Mouse (Mus musculus): ENCODE measurements around the gene Hist1h2ad. TPM values are rescaled to one million over a fixed set of nuclear protein-coding genes. Genes with fewer than 3 reads are reported as not detected.
"Not testable (repeated sequence)": the region's sequence is repeated elsewhere in the genome, so short reads cannot be mapped to it uniquely, and the experiment has no call there.

Hist1h2ad gene
- polyA plus RNA-seq, 1 experiment from 2014 or later, result 0.76 TPM

DNA sequence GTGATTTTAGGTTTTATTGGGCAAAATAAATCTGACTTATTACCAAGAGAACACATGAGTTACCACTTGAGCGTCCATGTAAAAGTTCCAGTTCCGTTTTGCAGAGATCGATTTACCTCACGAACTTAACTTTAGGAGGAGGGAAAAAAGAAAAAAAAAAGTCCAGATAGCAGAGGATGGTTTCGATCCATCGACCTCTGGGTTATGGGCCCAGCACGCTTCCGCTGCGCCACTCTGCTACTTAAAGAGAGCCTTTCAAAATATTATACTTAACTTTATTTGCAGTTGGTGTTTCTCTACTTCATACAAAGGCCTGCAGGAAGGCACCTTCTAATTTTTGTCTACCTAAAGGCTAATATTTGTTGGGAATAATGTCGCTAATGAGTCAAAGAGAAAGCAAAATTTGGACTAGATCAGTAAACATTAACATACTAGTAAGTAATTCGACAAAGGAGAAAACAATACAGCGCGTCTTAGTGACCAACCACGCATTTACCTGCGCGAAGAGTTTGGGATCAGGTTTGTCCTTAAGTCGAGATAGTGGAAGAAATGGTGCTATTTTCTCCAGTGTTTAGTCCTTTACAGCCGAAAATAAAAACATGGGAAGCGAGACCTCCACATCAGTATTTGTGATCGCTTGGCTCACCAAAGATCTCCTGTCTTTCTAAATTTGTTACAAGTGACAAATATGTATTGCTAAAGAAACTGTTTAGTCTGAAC, 43.8 kb upstream of the Hist1h2ad start:
- no peaks in the 10 kb centered on the region for H3K9me3 ChIP-seq (replicated peaks; ENCODE audit: low read length)
- H3K4me2 ChIP-seq (ENCODE audit: low read length), result peak overlapping the region; percentile 70
- peak overlapping the region; percentile 78 for H3K9ac ChIP-seq (ENCODE audit: low read depth, low read length)
- H3K36me3 ChIP-seq (ENCODE audit: insufficient read depth, low read length), result no peaks in the 10 kb centered on the region
- TF ChIP-seq CTCF (IDR thresholded peaks at IDR 0.05; ENCODE audit: low read depth), result no peak
- ATAC-seq (replicated peaks; ENCODE audit: low FRiP score, low read depth) (no peak), DNase-seq (ENCODE audit: low spot score) (peak; percentile 72)
- under 1% methylated on average over 20 of the region's 20 CpGs for WGBS
- peak overlapping the region; percentile 49 for H3K4me3 ChIP-seq (replicated peaks; ENCODE audit: low read depth, low read length)
- peaks cover 9% of the 10 kb centered on the region for H3K4me1 ChIP-seq (replicated peaks; ENCODE audit: insufficient read depth, low read length)
- H3K27ac ChIP-seq, result peak overlapping the region; percentile 97
- no peaks in the 10 kb centered on the region for H3K27me3 ChIP-seq (ENCODE audit: insufficient read depth, low read length)

DNA sequence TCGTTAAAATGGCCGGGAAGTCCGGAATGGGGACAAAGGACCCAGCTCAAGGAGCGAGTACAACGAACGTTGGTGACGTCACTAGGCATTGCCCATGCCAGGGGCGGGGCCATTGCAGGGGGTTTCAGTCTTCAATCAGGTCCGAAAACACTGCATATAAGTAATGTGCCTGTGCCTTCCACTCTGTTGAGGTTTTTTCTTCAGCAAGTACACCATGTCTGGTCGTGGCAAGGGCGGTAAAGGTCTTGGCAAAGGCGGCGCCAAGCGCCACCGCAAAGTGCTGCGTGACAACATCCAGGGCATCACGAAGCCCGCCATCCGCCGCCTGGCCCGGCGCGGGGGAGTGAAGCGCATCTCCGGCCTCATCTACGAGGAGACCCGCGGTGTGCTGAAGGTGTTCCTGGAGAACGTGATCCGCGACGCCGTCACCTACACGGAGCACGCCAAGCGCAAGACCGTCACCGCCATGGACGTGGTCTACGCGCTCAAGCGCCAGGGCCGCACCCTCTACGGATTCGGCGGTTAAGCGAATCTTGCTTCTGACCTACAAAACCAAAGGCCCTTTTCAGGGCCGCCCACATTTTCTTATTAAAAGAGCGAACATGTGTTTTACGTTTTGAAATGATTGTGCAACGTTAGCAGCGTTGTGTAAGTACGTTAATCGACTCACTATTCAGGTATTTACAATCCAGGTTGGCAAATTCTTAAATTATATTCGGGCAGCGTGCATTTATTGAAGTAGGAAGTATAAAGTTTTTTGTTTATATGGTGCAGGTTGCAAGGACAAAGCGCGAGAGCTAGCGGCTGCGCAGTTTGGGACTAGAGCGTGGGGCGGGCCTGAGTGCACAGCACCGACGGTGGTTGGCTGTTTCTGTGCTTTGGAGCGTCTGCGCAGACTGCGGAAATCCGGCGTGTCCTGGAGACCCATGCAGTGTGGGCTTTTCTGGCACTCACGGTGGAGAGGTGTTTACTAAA, 43.0 kb upstream of the Hist1h2ad start, which contains the start of gene Hist1h4h:
TSS of gene Hist1h4h (plus strand) at position 150 of the 975 bp plus-strand sequence.
- TF ChIP-seq CTCF (IDR thresholded peaks at IDR 0.05; ENCODE audit: low read depth), result no peak
- peak within 1 kb of the TSS; percentile 78 for H3K9ac ChIP-seq (ENCODE audit: low read depth, low read length)
- under 1% methylated on average over 54 of the region's 70 CpGs for WGBS
- no peaks in the 10 kb centered on the region for H3K27me3 ChIP-seq (ENCODE audit: insufficient read depth, low read length)
- peak within 1 kb of the TSS; percentile 49 for H3K4me3 ChIP-seq (replicated peaks; ENCODE audit: low read depth, low read length)
- DNase-seq (ENCODE audit: low spot score) (peak; percentile 98), ATAC-seq (replicated peaks; ENCODE audit: low FRiP score, low read depth) (peak; percentile 84)
- no peaks in the 10 kb centered on the region for H3K9me3 ChIP-seq (replicated peaks; ENCODE audit: low read length)
- no peaks in the 10 kb centered on the region for H3K36me3 ChIP-seq (ENCODE audit: insufficient read depth, low read length)
- peaks cover 9% of the 10 kb centered on the region for H3K4me1 ChIP-seq (replicated peaks; ENCODE audit: insufficient read depth, low read length)
- peak within 1 kb of the TSS; percentile 97 for H3K27ac ChIP-seq
- H3K4me2 ChIP-seq (ENCODE audit: low read length), result peak within 1 kb of the TSS; percentile 70

DNA sequence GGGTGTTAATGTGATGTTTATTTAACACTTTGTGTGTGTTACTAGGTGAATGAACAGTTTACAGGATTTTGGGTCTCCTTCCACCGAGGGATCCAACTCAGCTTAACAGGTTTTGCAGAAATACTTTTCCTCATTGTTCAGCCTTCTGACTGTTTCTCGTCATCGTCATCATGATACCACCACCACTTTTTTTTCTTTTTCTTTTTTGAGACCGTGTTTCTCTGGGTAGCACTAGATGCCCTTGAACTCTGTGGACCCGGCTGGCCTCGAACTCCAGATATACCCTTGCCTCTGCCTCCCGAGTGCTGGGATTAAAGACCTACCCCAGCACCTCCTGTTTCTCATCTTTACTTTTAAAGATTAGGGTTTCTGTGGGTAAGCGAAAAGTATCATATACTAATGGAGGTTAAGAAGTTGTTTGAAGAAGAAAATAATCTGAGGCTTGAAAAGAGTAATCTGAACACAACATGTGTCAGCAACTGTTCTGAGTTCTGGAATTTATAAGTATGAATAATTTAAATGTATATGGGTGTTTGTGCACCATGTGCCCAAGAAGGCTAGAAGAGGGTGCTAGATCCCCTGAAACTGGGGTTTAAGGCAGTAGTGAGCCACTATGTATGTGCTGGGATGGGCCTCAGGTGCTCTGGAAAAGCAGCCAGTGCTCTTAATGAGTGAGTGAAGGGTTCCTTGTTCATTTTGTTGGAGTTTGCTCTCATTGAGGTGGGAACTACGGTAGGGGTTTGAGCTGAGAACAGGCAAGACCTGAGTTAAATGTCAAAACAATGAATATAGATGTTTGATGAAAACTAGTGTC, 41.7 kb upstream of the Hist1h2ad start:
- H3K27ac ChIP-seq, result peak overlapping the region; percentile 97
- peak overlapping the region; percentile 49 for H3K4me3 ChIP-seq (replicated peaks; ENCODE audit: low read depth, low read length)
- H3K9ac ChIP-seq (ENCODE audit: low read depth, low read length), result peak overlapping the region; percentile 78; the same call in 1 of the 2 replicates
- 12% methylated on average over 9 of the region's 9 CpGs for whole genome bisulfite sequencing
- H3K9me3 ChIP-seq (replicated peaks; ENCODE audit: low read length), result no peaks in the 10 kb centered on the region
- no peak for DNase-seq (ENCODE audit: low spot score)
- H3K36me3 ChIP-seq (ENCODE audit: insufficient read depth, low read length), result no peaks in the 10 kb centered on the region
- H3K27me3 ChIP-seq (ENCODE audit: insufficient read depth, low read length), result no peaks in the 10 kb centered on the region
- TF ChIP-seq CTCF (IDR thresholded peaks at IDR 0.05; ENCODE audit: low read depth), result no peak
- no peak for ATAC-seq (replicated peaks; ENCODE audit: low FRiP score, low read depth)
- peak overlapping the region; percentile 70 for H3K4me2 ChIP-seq (ENCODE audit: low read length)
- peaks cover 13% of the 10 kb centered on the region for H3K4me1 ChIP-seq (replicated peaks; ENCODE audit: insufficient read depth, low read length)

DNA sequence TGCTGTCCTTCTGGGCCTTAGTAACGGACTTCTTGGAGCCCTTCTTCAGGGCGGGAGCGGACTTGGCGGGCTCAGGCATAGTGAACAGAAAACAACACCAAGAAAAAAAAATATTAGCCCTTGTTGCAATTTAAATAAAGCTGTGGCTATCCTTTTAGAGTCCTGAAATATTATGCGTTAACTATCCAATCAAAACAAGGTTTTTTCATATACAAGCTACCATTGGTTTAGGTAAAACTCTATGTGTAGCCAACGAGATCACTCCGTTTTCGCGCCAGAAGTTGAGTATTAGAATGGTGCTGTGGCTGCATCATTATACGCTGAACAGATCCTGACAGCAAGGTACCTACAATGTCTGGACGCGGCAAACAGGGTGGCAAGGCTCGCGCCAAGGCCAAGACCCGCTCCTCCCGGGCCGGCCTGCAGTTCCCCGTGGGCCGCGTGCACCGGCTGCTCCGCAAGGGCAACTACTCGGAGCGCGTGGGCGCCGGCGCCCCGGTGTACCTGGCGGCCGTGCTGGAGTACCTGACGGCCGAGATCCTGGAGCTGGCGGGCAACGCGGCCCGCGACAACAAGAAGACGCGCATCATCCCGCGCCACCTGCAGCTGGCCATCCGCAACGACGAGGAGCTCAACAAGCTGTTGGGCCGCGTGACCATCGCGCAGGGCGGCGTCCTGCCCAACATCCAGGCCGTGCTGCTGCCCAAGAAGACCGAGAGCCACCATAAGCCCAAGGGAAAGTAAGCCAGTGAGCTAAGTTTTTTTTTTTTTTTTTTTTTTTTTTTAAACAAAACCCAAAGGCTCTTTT, 40.4 kb upstream of the Hist1h2ad start, which contains the start of gene Hist1h2af:
TSS of gene Hist1h2af (plus strand) at position 347 of the 808 bp plus-strand sequence.
- Histone ChIP-seq H3K4me3 (replicated peaks; ENCODE audit: low read depth, low read length) (peak within 1 kb of the TSS; percentile 49), H3K4me2 (ENCODE audit: low read length) (peak within 1 kb of the TSS; percentile 70), H3K27ac (peak within 1 kb of the TSS; percentile 97), H3K9ac (ENCODE audit: low read depth, low read length) (peak within 1 kb of the TSS; percentile 78), H3K4me1 (replicated peaks; ENCODE audit: insufficient read depth, low read length) (peaks cover 13% of the 10 kb centered on the region)
- not testable (repeated sequence) for H3K27me3 ChIP-seq (ENCODE audit: insufficient read depth, low read length); H3K9me3 ChIP-seq (replicated peaks; ENCODE audit: low read length); H3K36me3 ChIP-seq (ENCODE audit: insufficient read depth, low read length)
- WGBS, result 1% methylated on average over 25 of the region's 53 CpGs
- peak; percentile 16; the same call in 1 of the 2 replicates for ATAC-seq (replicated peaks; ENCODE audit: low FRiP score, low read depth)
- DNase-seq (ENCODE audit: low spot score), result peak; percentile 97

DNA sequence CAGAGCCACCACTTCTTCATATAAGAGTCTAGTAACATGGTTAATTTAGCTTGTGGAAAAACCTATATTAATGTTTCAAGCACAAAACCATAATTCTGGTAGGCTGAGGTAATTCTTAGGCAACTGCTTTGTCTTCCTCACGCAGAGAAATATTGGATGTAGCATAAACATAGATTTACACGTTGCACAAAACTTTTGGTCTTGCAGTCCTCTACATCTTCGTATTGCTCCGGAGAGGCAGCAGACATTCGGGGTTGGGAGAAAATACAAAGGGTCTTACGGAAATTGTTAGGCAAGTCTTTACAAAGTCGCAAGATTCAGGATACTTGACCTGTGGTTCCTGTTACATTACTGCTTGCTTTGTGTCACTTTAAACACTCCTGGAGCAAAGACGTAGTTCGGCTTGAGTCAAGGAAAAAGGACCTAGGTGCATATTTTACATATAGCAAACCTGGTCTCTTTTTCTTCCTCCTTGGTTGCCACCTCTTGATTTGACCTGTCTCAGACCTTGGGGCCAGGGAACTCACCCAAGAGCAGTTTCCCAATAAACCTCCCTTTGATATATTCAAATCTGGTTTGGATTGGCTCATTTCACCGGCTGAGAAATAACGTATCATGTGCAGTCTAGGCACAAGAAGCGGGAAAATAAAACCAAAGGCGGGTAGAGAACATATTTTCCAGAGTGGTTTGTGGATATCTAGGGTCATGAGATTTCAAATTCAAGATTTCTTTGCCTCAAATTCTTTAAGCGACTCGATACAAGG, 39.6 kb upstream of the Hist1h2ad start:
- no peaks in the 10 kb centered on the region for H3K9me3 ChIP-seq (replicated peaks; ENCODE audit: low read length)
- H3K9ac ChIP-seq (ENCODE audit: low read depth, low read length), result peak overlapping the region; percentile 48
- WGBS, result 1% methylated on average over 15 of the region's 15 CpGs
- TF ChIP-seq CTCF (IDR thresholded peaks at IDR 0.05; ENCODE audit: low read depth), result no peak
- H3K36me3 ChIP-seq (ENCODE audit: insufficient read depth, low read length), result no peaks in the 10 kb centered on the region
- no peaks in the 10 kb centered on the region for H3K27me3 ChIP-seq (ENCODE audit: insufficient read depth, low read length)
- H3K4me1 ChIP-seq (replicated peaks; ENCODE audit: insufficient read depth, low read length), result peaks cover 13% of the 10 kb centered on the region
- peak overlapping the region; percentile 43 for H3K4me3 ChIP-seq (replicated peaks; ENCODE audit: low read depth, low read length)
- DNase-seq (ENCODE audit: low spot score), result peak; percentile 18
- H3K4me2 ChIP-seq (ENCODE audit: low read length), result peak overlapping the region; percentile 70
- 0 out of 2 replicates have a peak, but pooled peaks have one; percentile 3 for ATAC-seq (replicated peaks; ENCODE audit: low FRiP score, low read depth)
- H3K27ac ChIP-seq, result peak overlapping the region; percentile 81

DNA sequence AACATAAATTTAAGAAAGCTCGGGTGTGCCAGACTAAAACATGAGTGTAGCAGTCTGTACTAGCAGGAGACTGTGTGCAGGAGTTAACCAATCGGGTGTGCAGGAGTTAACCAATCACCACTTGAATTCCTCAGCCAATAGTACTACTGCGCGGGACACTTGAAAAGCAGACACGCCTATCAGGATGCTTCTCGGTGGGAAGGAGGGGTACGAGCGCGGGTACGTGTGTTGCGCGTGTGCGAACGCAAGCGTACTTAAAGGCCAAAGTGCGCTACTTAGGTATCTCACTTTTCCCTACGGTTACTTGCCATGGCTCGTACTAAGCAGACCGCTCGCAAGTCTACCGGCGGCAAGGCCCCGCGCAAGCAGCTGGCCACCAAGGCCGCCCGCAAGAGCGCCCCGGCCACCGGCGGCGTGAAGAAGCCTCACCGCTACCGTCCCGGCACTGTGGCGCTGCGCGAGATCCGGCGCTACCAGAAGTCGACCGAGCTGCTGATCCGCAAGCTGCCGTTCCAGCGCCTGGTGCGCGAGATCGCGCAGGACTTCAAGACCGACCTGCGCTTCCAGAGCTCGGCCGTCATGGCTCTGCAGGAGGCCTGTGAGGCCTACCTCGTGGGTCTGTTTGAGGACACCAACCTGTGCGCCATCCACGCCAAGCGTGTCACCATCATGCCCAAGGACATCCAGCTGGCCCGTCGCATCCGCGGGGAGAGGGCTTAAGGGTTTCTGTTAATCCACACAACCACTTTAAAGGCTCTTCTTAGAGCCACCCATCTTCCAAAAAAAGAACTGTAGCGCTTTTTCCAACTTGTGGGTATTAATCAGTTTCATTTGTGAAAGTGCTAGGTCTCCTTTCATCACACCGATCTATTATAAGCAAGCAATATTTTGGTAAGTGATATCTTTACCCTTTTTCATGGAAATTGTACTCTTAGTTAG, 38.8 kb upstream of the Hist1h2ad start, which contains the start of gene Hist1h3g:
TSS of gene Hist1h3g (plus strand) at position 286 of the 939 bp plus-strand sequence.
- Histone ChIP-seq H3K27ac (peak within 1 kb of the TSS; percentile 81), H3K4me3 (replicated peaks; ENCODE audit: low read depth, low read length) (peak within 1 kb of the TSS; percentile 43), H3K4me1 (replicated peaks; ENCODE audit: insufficient read depth, low read length) (peaks cover 13% of the 10 kb centered on the region), H3K9ac (ENCODE audit: low read depth, low read length) (peak within 1 kb of the TSS; percentile 48), H3K4me2 (ENCODE audit: low read length) (peak within 1 kb of the TSS; percentile 70)
- DNase-seq (ENCODE audit: low spot score) (peak; percentile 99), ATAC-seq (replicated peaks; ENCODE audit: low FRiP score, low read depth) (peak; percentile 85)
- H3K27me3 ChIP-seq (ENCODE audit: insufficient read depth, low read length); H3K36me3 ChIP-seq (ENCODE audit: insufficient read depth, low read length); H3K9me3 ChIP-seq (replicated peaks; ENCODE audit: low read length): not testable (repeated sequence)
- under 1% methylated on average over 41 of the region's 62 CpGs for whole genome bisulfite sequencing
